Mouse (Mus musculus): ENCODE measurements at regions not wholly inside any gene's neighbourhood (a gene's known extent, or its start where the extent isn't known, plus 50 kb on each side); places are given as distances from the start of the nearest gene placed in this dataset.

DNA sequence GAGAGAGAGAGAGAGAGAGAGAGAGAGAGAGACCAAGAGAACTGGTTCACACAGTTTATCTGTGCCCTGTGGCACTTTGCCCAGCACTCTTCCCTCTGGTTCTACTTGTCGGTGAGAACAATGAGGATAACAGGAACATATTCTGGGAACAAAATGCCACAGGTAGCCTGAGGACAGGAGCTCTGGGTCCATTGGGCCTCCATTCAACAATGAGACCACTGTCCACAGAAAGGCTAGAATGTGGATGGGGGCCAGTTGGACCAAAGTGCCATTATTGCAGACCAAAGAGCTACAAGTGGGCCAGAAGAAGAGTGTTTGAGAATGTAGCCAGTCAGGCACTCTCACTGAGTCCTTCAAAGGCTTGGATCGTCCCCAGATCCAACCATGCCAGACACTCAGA is 600.2 kb upstream of the A1bg start:
- ATAC-seq (replicated peaks; ENCODE audit: poor library complexity): no peak

DNA sequence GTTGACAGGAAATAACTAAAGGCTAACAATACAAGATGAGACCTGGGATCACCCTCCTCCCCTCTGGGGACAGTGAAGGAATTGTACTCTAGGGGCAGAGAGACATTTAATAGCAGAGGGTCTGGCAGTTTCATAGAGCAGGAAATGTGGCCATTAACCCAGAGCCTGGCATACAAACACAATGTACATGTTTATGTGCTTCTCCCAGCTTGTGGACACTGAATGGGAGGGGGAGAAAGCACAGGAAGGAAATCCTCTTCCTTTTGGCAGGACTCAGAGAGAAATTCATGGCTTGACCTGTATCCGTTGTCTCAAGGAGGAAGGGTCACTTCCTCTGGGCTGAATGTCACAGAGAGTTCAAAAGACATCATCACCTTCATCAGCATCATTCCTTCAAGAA is 594.5 kb upstream of the A1bg start:
- no peak for ATAC-seq (replicated peaks; ENCODE audit: poor library complexity)

- no peak for ATAC-seq (replicated peaks; ENCODE audit: poor library complexity)
These were observed 591.5 kb upstream of the A1bg start for GRCm38 (mm10) chr15:61514324-61514723.

DNA sequence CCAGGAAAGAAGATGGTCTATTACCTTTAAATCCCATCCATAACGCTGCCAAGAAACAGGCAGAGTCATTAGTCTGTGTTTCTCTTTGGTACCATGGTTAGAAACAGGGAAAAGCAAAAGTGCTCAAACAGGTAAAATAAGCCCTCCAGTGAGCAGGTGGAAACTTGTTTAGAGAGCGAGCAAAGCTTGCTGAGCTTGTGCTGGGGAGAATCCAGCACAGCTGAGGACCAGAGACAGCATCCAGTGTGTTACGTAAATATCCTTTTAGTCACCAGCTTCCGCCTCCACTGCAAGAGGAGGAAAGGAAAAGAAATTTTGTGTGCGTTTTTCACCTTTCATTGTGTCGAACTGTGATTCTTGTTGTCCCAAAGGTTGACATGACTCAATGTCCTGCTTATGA is 586.0 kb upstream of the A1bg start:
- no peak for ATAC-seq (replicated peaks; ENCODE audit: poor library complexity)

DNA sequence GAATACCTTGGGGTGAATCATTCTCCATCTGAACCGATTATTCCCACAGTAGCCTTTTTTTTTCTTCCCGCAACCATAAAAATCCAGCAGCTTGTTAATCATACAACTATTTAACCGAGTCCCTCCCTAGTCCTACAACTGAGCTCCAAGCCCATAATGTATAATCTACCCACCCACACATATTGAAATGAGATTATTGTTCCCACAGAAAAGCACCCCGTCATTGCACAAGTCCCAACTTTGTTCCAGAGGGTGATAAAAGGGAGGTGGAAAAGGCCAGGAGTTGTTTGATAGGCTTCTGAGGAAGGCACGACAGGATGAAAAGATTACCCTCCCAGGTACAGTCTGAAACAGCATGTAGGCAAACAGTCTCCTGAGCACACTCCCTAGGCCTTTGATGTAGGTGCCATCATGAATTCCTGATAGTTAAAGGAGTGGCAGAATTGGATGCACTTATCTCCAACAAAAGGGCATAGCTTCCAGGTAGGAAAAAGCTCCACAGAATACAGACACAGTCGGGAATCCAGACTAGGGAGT is 583.6 kb upstream of the A1bg start:
- ATAC-seq (replicated peaks; ENCODE audit: poor library complexity): no peak

- no peak for ATAC-seq (replicated peaks; ENCODE audit: poor library complexity)
These were observed 580.6 kb upstream of the A1bg start for GRCm38 (mm10) chr15:61503436-61503835.

DNA sequence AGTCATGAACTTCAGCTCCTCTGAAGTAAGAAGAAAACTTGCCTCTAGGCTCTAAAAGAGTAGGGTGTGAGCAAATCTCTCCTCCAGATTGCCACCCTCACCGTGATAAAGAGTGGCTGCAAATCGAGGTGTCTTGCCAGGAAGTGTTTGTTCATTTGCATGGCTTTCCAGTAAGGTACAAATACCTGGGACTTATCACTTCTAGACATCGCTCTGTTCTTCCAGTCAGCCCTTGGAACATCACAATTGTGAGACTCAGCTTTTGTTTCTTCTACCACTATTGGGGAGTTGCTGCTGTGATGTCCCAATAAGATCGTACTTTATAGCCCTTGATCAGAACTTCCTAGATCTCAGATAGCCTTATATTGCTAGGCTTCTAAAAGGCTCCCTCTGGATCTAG is 566.9 kb upstream of the A1bg start:
- ATAC-seq (replicated peaks; ENCODE audit: poor library complexity): no peak

DNA sequence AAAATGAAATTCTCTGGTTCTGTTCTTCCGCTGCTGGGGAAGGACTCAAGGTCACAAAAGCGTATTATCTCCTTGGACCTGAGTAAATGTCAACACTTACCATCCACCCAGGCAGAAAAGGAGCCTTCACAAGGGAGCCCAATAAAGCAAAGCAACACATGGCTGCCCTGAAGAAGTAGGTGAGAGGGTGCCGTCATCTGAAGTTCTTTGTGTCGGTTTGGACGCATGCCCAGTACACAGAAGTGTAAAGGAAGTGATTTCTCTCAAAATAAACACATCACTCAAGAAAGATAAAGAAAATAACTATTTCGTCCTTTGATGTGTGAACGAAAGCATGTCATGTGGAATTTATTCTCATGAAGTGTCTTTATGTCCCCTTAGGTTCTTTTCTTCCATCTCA is 559.0 kb upstream of the A1bg start:
- no peak for ATAC-seq (replicated peaks; ENCODE audit: poor library complexity)

DNA sequence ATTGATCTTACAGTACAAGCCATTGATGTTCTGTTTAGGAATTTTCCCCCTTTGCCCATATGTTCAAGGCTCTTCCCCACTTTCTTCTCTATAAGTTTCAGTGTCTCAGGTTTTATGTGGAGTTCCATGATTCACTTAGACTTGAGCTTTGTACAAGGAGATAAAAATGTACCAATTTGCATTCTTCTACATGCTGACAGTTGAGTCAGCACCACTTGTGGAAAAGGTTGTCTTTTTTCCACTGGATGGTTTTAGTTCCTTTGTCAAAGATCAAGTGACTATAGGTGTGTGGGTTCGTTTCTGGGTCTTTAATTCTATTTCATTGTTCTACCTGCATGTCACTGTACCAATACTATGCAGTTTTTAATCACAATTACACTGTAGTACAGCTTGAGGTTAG is 551.1 kb upstream of the A1bg start:
- no peak for ATAC-seq (replicated peaks; ENCODE audit: poor library complexity)

GRCm38 (mm10) chr15:61455042-61455441 is 532.2 kb upstream of the A1bg start:
- no peak for ATAC-seq (replicated peaks; ENCODE audit: poor library complexity)

GRCm38 (mm10) chr15:61454350-61454671 is 531.5 kb upstream of the A1bg start:
- no peak for ATAC-seq (replicated peaks; ENCODE audit: poor library complexity)

- peak; percentile 79 for ATAC-seq (replicated peaks; ENCODE audit: poor library complexity)
These were observed 531.0 kb upstream of the A1bg start for GRCm38 (mm10) chr15:61453656-61454349.

GRCm38 (mm10) chr15:61450217-61450616 is 527.4 kb upstream of the A1bg start:
- ATAC-seq (replicated peaks; ENCODE audit: poor library complexity): no peak

GRCm38 (mm10) chr15:61448482-61448881 is 525.7 kb upstream of the A1bg start:
- no peak for ATAC-seq (replicated peaks; ENCODE audit: poor library complexity)

GRCm38 (mm10) chr15:61446053-61446840 is 523.4 kb upstream of the A1bg start:
- ATAC-seq (replicated peaks; ENCODE audit: poor library complexity): no peak

DNA sequence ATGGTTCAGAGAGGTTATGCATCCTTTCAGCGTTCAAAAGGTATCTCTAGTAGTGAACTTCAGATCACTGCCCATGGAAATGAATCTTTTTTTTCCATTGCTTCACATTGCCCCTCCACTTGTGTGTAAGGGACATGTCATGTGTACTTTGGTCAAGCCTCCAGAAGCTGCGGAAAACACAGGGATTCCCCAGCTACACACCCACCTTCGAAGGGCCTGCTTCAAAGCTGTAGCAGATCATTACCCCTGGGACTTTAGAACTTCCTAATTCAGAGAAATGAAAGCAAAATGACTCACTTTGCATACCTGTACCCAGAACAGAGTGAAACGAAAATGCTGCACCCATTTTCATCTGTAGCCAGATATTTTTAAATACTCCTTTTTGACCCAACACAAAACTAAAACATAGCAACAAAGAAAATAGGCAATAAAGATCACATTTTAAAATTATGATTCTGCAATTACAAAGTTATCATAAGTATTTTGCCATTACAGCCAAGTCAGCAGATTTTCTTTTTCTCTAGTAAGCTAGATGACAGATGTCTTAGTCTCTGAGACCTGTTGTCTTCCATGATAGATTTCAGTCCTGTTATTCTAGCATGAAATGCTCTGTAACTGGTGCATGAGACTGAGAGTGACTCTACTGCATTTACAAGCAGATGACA is 519.1 kb upstream of the A1bg start:
- ATAC-seq (replicated peaks; ENCODE audit: poor library complexity): no peak

DNA sequence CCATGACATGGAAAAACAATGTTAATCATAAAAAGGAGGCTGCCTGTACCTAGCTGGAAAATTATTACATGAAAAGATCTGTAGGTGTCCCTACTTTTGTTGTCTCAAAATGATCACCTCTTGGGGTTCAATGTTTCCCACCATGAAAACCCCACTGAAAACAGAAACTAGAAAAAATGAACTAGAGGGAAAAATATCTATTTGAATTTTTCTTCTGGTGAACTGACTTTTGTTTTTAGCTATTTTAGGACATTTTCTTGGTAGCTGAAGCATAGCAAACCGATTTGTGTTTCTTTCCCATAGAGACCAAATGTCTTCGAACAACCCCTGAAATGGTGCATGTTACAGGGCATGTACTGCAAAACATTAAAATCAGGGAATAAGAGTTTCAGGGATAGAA is 518.2 kb upstream of the A1bg start:
- no peak for ATAC-seq (replicated peaks; ENCODE audit: poor library complexity)

DNA sequence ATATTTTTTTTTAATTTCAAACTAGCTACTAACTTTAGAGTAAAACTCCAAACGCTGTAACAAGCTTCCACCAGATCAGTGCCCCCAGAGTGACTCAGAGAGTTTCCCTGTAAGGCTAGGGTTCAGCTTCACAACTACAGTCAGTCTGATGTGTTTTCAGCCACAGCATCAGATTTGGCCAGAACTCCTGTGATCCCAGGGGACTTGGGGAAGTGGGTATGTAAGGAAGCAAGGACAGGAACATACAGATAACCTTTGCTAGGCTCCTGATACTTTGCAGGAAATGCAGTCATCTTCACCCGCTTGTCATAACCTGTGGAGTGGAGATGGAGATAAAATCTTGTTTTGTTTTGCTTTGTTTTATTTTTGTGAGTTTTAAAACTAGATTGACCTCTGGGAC is 517.5 kb upstream of the A1bg start:
- no peak for ATAC-seq (replicated peaks; ENCODE audit: poor library complexity)

- ATAC-seq (replicated peaks; ENCODE audit: poor library complexity): no peak
These were observed 516.9 kb upstream of the A1bg start for GRCm38 (mm10) chr15:61439623-61440170.

DNA sequence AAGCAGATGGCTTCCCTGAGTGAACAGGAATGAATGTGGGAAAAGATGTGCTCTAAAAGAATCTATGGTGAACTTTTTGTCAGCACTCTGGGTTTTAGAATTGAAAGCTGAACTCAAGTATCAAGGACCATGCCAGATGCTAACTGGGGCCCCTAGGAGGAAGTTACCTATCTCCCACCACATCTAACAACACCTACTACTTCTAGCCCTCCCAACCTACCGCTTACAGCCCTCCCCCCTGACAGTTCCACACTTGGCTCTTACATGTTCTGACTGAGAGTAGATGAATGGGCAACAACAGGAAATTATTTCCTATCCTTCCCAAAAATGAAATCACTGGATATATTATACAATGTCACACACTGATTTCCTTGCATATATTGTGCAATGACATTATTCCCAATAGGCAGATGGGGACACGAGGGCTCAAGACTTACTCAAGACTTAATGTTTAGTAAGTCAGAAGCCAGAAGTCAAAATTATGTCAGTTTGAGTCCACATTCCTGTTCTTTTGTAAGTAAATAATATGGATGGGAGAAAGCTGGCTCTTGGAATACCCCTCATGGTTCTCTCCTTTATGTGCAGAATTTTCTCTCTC is 506.1 kb upstream of the A1bg start:
- ATAC-seq (replicated peaks; ENCODE audit: poor library complexity): no peak

- no peak for ATAC-seq (replicated peaks; ENCODE audit: poor library complexity)
These were observed 500.2 kb upstream of the A1bg start for GRCm38 (mm10) chr15:61422989-61423388.

All from megakaryocyte progenitor cell, adult 5-6 weeks (primary cell).